Mouse (Mus musculus): ENCODE results near the gene Ncor2.
A peak's percentile ranks its signal among the peaks of the same experiment; 100 is the strongest.
"Not testable (repeated sequence)": the region's sequence is repeated elsewhere in the genome, so short reads cannot be mapped to it uniquely, and the experiment has no call there.

Gene Ncor2

DNA sequence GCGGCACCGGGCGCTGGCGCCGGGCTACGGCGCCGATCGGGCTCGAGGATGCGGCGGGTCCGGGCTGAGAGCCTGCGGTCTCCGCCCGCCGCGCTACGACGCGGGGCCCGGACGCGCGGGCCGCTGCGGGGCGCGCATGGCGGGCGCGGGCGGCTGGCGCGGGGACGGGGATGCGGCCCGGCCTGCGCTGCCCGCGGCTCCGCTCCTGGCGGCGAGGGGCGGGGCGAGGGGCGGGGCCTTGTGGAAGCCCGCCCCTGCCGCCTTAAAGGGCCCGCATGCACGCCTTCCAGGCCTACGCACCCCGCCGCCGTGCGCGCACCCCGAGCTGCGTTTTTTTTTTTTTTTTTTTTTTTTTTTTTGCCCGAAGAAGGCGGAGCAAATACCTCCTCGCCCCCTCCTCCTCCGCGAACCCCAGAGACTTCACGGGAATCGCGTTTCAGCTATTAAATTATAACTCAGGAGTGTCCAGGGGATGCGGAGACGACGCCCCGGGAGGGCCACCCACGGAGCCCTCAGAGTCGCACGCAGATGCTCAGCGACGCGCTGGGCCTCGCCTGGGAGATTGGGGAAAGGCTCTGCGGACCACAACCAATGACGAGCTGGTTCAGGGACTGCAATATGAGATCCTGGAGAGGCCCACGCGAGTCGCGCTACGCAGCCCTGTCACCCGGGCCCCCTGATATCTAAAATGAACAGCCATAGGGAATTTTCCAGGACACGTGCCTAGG, at the start of gene Ncor2:
TSS of gene Ncor2 (minus strand) at position 213 of the 728 bp plus-strand sequence.
- peak; percentile 92 for DNase-seq (ENCODE audit: low read depth, low spot score)

DNA sequence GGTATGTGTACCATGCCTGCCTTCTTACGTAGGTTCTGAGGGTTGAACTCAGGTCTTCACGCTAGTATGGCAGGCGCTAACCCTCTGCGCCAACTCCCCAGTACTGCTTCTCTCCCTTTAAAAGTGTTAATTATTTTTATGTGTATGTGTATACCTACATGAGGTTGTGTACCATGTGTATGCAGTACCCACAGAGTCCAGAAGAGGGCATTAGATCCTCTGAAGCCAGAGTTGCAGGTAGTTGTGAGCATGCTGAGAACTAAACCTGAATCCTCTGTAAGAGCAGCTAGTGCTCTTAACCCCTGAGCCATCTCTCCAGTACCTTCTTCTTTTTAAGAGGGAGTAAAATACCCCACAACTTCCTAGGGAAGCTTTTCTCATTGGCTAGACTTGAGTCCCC, 48.7 kb upstream of the Ncor2 start:
- DNase-seq (ENCODE audit: low read depth, low spot score) = no peak

DNA sequence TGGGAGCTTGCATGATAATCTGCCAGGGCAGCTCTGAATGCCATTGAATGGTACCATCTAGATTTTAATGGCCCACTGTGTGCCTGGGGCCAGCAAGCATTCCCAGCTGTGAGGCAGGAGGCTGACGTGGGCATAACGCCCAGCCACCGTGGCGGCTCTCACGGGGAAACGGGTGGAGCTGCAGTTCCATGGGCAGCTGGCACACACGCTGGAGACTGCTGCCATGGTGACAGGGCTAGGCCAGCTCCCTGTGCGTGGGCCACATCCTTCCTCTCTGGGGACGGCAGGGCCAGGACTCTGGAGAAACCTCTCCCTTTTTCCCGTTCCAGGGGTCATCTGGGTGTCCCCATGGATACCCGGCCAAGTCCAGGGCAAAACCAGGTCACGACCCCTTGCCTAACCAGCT, 47.2 kb upstream of the Ncor2 start:
- no peak for DNase-seq (ENCODE audit: low read depth, low spot score)

DNA sequence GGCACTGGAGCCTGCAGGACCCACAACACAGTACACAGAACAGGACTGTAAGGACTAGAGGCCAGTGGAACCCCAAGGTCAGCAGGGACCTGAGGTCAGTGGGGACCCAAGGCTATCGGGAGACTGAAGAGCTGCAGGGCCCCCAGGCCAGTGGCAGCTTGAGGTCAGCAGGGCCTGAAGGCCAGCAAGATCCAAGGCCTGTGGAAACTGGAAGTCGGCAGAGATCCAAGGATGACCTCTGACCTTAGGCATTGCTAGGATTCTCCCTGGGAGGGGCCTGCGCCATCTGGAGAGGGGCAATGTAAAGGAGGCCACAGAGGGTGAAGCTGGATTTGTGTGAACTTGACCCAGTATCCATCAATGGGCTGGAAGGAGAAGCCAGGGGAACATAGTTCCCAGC, 45.9 kb upstream of the Ncor2 start:
- no peak for DNase-seq (ENCODE audit: low read depth, low spot score)

DNA sequence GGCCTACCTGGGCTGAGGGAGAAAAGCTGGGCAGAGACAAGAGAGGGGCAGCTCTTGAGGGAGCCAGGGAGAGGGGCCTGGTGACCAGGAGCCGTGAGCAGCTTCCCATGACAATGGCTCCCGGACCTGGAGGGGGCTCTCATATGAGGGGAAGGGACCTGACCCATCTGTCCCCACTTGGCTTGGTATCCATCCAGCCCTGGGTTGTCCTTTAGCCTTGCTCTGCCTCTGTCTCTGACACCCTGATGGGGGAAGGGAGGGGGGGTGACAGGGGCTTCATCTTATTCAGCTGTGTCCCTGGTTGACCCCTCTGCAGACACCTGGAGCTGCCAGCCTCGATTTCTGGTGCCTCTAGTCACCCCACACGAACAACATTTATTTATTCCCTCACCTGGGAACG, 44.9 kb upstream of the Ncor2 start:
- no peak for DNase-seq (ENCODE audit: low read depth, low spot score)

DNA sequence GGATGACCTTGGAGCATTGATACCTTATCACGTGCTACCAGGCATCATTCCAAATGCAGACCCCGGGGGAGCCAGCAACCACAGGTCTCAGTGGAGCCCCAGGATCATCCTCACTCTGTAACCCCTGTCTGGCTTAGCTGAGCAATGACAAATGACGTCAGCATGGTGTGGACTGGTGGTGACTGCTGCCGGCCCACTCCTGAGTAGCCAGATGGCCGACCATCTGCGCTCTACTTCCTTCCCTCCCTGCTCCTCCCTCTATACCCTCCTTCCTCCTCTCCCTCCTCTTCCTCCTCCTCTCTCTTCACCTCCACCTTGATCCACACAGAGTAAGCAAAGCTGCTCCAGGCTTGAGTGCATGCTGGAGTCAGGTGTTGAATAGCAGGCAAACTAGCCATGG, 43.7 kb upstream of the Ncor2 start:
- no peak for DNase-seq (ENCODE audit: low read depth, low spot score)

DNA sequence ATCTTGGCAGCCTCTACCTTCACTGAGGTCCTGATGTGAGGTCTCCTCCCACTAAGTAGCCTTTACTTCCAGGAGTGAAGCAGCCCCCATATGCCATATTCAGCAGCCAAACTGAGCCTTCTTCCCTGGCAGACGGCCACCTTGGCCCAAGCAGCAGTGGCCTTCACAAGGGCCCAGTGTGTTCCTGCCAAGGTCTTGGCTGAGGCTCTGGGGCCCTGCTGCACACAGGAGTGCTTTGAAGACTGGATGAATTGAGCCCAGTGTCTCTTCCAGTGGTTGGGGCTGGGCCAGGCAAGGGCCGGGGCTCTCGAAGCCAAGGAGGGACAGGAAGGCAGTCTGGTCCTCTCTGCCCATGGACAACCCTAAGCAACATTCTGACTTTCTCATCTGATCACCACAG, 42.8 kb upstream of the Ncor2 start:
- no peak for DNase-seq (ENCODE audit: low read depth, low spot score)

DNA sequence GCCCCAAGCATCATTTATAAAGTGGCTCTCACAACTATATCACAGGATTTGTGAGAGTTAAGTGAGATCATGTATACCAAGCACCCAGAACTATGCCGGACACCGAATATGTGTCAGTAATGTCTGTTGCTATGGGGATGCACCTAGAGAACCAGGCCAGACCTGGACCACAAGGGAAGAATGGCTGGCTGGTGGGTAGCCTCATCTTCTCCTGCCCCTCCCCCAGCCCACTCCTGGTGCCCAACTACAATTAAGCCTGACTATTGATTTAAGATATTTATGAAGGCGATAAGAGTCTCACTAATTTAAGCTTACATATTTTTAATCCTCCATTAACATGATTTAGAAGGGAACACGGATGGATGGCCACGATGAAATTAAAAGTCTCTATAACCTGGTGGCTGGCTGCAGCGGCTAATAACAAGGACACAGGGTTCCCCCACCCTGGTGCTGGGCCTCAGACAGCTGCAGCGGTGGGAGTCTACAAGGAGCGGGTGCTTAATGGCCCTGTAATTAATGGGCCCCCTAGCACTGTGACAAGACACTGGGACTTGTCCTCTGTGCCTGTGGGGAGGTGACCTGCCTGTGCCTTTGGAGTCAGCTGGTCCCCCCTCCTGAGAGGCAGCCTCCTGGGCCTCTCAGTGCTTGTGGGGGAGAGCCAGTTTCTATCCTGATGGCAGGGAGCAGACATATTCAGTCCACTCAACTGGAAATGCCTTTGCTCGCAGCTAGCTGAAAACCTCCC, 38.6 kb upstream of the Ncor2 start:
- no peak for DNase-seq (ENCODE audit: low read depth, low spot score)

DNA sequence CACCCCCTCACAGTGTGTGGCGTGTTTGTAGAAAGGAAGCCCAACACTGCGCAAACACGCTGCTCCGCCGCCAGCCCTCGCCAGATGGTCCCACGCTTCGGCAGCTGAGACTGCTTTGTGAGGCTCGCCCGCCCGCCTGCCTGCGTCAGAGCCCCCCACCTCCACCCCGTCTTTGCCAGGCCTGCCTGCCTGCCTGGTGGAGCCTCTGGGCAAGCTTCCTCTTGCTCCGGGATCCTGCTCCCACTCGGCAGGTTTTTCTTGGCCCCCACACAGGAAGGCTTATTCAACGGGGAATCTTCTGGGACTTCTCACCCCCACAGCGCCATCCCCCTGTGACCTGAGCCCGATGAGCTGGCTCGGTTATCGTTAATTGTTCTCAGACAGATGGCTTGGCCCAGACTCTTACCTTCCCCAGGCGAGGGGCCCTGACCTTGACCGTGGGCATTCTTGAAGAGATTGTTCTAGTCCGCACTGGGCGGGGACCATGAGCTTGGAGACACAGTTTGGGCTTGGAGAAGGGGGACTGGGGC, 37.0 kb upstream of the Ncor2 start:
- no peak for DNase-seq (ENCODE audit: low read depth, low spot score)

DNA sequence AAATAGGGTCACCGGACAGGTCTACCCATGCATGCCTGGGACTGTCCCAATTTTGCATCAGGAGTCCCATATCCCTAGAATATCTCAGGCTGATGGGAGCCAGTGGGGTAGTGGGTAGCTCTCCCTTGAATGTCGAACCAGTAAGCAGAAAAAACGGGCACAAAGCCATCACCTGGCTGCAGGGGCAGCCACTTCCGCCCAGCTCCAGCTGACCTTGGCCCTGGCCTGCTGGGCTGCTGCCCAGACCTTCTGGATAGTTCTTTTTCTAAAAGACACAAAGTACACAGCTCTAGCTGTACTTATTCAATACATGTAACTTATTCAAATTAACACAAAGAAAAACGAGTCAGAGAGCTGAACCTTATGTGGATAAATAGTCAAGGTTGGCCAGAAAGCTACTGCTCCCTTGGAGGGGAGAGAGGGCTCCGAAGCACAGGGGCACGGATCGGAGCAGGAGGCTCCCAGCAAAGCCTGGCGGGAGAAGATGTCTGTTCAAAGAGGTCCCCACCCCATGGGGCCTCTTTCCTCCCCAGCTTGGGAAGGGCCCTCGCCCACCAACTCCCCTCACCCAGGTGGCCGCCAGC, 36.4 kb upstream of the Ncor2 start:
- DNase-seq (ENCODE audit: low read depth, low spot score) = no peak

DNA sequence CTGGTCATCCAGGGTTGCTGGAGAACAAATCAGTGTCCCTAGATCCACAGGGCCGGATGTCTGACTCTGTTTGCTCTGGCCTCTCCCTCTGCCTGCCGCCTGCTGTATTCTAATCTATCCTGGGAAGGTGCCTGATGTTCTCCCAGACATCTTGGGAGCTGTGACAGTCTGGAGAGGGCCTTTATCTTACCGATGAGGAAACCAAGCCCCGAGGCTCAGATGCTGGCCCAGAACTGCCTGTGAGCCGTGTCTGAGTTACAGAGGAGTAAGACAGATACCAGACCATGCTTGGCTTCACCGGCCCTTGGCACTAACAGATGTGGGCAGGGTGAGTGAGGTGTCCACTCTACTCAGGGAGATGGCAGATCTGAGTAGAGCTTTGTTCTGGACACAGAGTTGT, 35.0 kb upstream of the Ncor2 start:
- DNase-seq (ENCODE audit: low read depth, low spot score) = no peak

DNA sequence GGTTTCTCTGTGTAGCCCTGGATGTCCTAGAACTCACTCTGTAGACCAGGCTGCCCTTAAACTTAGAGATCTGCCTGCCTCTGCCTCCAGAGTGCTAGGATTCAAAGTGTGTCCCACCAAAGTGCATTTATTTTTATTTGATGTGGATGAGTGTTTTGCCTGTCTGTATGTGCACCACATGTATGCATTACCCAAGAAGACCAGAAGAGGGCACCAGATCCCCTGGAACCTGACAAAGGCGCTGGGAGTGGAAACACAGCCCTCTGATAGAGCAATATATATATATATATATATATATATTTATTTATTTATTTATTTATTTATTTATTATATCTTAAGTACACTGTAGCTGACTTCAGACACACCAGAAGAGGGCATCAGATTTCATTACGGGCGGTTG, 25.9 kb upstream of the Ncor2 start:
- peak; percentile 17 for DNase-seq (ENCODE audit: low read depth, low spot score)

DNA sequence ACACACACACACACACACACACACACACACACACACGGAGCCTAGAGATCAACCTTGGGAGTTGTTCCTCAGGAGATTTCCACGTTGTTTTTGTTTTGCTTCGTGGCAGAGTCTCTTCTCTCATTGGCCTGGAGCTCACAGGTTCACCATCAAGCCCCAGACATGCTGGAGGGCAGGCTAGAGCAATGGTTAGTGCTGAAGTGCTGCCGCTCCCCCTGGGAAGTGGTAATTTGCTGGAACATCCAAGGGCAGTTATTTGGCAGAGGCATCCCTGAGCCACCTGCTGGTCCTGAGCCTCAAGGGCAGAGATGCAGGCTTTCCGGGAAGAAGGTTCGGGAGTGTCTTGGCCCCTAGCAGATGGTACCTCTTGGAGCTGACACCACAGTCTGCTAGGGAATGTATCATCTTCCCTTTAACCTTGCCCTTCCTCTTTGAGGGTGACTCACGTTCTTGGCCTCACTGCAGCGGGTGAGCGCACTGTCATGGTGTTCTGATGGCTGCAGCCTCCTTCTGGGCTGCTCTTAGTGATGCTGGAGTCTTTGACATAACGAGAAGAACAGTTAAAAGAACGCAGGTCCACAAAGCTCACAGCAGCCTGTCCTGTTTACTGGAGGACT, 25.3 kb upstream of the Ncor2 start:
- DNase-seq (ENCODE audit: low read depth, low spot score) = no peak

DNA sequence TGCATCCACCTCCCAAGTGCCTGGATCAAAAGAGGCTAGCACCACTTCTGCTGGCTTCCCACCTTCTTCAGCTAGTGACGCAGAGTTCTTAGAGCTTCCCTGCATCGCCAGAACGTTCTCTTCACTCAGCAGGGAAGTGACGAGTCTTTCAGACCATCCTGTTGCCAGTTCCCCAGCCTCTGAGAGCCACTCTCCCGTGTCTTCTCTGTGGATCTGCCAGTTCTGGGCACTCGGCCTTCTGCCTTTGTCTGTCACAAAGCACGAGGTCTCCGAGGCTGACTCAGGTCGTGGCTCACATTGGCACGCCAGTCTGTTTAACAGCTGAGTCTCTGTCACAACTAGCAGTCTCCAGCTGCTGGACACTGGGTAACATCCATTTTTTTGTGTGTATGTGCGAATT, 24.7 kb upstream of the Ncor2 start:
- DNase-seq (ENCODE audit: low read depth, low spot score) = no peak

DNA sequence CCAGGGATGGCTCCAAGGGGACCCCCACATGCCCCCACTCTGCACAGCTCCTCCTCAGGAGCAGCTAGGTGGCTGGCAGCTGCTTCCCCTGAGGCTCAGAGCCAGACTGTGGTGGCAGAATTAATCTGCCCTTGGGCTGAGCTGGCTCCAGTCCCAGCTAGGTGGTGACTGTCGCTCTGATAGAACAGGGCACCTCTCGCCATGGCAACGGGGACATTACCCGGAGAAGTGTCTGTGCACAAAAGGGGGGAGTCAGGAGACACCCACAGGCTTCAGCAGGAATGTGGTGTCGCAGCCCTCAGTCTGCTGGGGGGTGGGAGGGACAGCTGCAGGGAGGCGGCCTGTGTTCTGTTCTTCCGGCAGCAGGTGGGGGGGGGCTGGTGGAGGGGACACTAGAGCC, 24.1 kb upstream of the Ncor2 start:
- DNase-seq (ENCODE audit: low read depth, low spot score) = no peak

DNA sequence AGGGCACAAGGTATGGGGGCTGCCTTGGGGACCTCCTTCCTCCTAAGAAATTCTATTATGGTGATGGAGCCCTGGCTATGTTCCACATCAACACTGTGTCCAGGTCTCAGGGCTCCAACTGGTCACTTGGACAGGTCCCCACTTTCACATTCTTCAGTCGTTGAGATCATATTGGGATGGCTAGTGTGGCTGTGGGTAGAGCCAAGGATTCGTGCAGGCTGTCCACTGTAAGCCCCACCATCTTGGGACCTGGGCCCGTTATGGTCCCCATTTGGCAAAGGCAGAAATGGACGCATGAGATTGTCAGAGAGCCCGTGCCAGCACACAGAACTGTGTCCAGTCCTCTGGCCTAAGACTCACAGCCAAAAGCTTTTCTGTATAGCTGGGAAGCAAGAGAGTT, 23.1 kb upstream of the Ncor2 start:
- no peak for DNase-seq (ENCODE audit: low read depth, low spot score)

DNA sequence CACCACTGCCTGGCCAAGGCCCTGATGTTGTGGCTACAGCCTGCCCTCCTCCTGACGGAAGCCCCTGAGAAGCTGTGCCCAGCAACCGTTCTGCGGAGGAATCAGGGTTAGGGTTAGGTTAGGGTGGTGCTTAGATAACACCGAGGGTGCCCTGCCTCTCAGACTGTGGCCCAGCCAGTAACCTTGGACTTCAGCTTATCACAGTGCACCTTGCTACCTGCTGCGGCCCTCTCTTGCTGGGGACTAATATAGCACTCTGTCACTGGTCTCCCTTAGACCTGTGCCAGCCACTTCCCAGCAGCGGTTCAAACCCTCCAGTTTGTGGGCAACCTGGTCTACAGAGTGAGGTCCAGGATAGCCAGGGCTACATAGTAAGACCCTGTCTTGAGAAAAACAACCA, 20.1 kb upstream of the Ncor2 start:
- no peak for DNase-seq (ENCODE audit: low read depth, low spot score)

DNA sequence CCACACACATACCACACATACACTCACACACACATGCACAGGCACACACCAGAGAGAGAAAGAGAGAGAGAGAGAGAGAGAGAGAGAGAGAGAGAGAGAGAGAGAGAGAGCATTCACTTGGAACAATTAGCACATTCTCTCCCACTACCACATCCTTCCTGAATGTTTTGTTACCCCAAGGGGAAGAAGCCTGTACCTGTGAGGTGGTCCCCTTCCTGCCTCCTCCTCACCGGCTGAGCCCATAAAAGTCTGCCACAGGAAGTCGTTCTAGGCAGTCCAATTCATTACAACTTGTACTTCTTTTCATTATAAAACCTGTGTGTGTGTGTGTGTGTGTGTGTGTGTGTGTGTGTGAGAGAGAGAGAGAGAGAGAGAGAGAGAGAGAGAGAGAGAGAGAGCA, 18.3 kb upstream of the Ncor2 start:
- DNase-seq (ENCODE audit: low read depth, low spot score) = not testable (repeated sequence)

DNA sequence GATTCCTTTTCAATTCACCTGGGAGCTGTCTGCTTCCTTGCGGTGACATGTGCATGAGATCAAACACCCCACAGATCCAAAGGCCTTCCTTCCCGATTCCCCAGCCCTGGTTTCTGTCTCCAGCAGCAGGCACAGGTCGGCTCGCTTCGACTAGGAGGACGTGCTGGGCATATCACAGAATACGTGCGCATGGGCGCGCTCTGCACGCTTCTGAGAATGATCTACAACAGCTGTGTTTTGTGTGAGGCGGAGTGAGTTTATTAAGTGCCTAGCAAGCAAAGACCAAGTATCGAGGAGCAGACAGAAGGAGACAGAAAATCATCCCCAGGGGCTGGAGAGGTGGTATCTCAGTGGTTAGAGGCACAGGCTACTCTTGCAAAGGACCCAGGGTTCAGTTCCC, 17.0 kb upstream of the Ncor2 start:
- DNase-seq (ENCODE audit: low read depth, low spot score) = no peak

DNA sequence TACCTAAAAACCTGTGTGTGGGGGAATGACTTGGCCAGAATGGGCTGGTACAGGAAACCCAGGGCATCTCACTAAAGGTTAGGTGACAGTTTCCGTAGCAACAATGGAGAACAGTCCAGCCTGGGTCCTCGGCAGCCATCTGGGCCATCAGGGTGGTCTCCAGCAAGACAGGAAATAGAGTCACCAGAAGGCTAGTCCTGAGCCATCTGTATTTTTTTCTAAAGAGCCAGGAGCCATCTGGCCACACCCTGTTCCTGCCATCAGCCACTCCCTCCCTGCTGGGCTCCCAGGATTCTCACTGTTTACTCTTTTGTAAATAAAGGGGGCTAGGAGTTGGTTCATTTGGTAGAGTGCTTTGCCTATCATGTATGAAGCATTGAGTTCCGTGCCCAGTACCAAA, 16.1 kb upstream of the Ncor2 start:
- DNase-seq (ENCODE audit: low read depth, low spot score) = no peak

DNA sequence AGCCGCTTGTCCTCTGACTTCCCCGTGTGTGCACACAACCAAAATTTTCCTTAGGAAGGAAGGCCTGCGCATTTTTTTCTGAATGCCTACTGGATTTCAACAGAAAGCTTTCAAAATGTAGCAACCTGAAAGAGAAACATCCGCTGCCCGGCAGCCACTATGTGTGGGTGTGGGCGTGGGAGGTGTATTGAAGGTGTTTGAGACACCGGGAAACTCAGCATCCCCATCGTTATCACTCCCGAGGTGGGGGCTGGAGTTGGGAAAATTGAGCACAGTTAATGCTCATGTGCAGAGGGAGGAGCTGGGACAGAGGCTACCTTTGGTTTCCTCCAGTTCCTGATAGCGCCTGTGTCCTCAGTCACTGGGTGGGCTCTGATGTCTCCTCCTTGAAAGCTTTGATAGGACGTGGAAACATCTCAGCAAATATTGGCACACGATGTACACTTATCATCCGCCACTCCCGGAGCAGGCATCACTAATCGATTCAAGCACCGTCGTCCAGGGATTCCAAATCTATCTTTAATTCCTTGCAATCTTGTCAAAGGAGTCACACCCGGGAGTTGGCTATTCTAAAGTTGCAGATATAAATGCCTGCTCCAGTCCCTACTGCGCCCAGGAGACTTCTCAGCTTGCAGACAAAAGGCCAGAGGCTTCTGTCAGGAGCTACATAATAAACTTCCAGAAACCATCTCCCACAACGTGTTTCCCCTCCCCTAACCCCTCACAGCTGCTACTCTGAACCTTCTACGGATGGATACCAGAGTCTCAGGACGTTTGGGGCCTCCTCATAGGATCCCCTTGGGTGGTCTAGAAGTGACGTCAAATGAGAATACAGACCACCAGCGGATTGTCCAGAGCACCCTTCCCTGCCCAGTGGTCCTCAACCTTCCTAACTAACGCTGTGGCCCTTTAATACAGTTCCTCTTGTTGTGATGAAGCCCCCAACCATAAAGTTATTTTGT, 14.7 kb upstream of the Ncor2 start:
- DNase-seq (ENCODE audit: low read depth, low spot score) = no peak

All from CD4-positive, CD25-positive, alpha-beta regulatory T cell, adult 2 months (primary cell).